Mouse (Mus musculus) midbrain, postnatal 0 days (tissue): ENCODE measurements around the gene Spp1. TPM values are rescaled to one million over a fixed set of nuclear protein-coding genes. Genes with fewer than 3 reads are reported as not detected.
A peak's percentile ranks its signal among the peaks of the same experiment; 100 is the strongest.

Source experiments
- ATAC-seq: fragments of 200-750 bp; cut with Nextera tagmentation; 2 replicates; pipeline ENCODE4 v1.8.0; 2017; ENCODE audit warnings: moderate number of reproducible peaks, mild to moderate bottlenecking, moderate TSS enrichment, moderate library complexity; ENCODE audit not compliant: low FRiP score
- DNase-seq: peaks from one replicate; pipeline ENCODE4 v3.0.0-alpha.2; 2015; ENCODE audit warnings: low spot score
- H3K27ac ChIP-seq: fragments of 300-500 bp; sonication (generic); 2 replicates; pipeline ENCODE4 v1.5.1; 2014; ENCODE audit warnings: low read depth, mild to moderate bottlenecking, low read length, mixed read lengths
- H3K27me3 ChIP-seq: fragments of 300-500 bp; sonication (generic); 2 replicates; pipeline ENCODE4 v1.6.1; 2014; ENCODE audit warnings: low read length, control low read depth, mixed read lengths; ENCODE audit not compliant: insufficient read depth
- H3K36me3 ChIP-seq: fragments of 300-500 bp; sonication (generic); 2 replicates; pipeline ENCODE4 v1.6.1; 2014; ENCODE audit warnings: low read length, control low read depth, mixed read lengths; ENCODE audit not compliant: insufficient read depth
- H3K4me1 ChIP-seq: fragments of 300-500 bp; sonication (generic); 2 replicates; pipeline ENCODE4 v1.6.1; 2014; ENCODE audit warnings: mild to moderate bottlenecking, control low read depth, antibody characterized with exemption, low read length, mixed read lengths; ENCODE audit not compliant: insufficient read depth
- H3K4me2 ChIP-seq: fragments of 300-500 bp; sonication (generic); 2 replicates; pipeline ENCODE4 v1.6.1; 2014; ENCODE audit warnings: low read depth, mild to moderate bottlenecking, low read length, mixed read lengths; ENCODE audit not compliant: poor library complexity, severe bottlenecking
- H3K4me3 ChIP-seq: fragments of 300-500 bp; sonication (generic); 2 replicates; pipeline ENCODE4 v1.5.1; 2014; ENCODE audit warnings: low read depth, mild to moderate bottlenecking, low read length, moderate library complexity
- H3K9ac ChIP-seq: fragments of 300-500 bp; sonication (generic); replicated peaks from 2 replicates; pipeline ENCODE4 v1.6.1; 2014; ENCODE audit warnings: mild to moderate bottlenecking, low read length, moderate library complexity, mixed read lengths; ENCODE audit not compliant: poor library complexity, severe bottlenecking
- H3K9me3 ChIP-seq: fragments of 300-500 bp; sonication (generic); 2 replicates; pipeline ENCODE4 v1.6.1; 2016; ENCODE audit warnings: low read length, control low read depth
- CTCF ChIP-seq: IDR thresholded peaks from 2 replicates; pipeline ENCODE4 v1.5.1; 2016; ENCODE audit warnings: antibody characterized with exemption, mild to moderate bottlenecking
- WGBS: fragments of 180-500 bp; shearing (Covaris S2); extraction: QIAGEN DNeasy Blood & Tissue Kit; methylation state at CpG from one replicate; pipeline ENCODE4 v1.1.7; 2014; 5-methylcytosine and 5-hydroxymethylcytosine counted together
- polyA plus RNA-seq: library from polyadenylated mRNA; unstranded; fragments of >200 nt; fragmentation: Nextera tagmentation; extraction: Ambion mirVana; gene quantifications from 2 replicates; pipeline ENCODE4 v1.2.1, GENCODE M21; 2015
- total RNA-seq: library from RNA; depleted of rRNA; stranded (reverse); fragments of >200 nt; gene quantifications from 2 replicates; pipeline ENCODE4 v1.2.3, GENCODE M21; 2014; rRNA removed

The Spp1 gene
- total and polyA plus RNA-seq, 2 experiments from 2014 or later = 18.4 to 31.2 TPM

DNA sequence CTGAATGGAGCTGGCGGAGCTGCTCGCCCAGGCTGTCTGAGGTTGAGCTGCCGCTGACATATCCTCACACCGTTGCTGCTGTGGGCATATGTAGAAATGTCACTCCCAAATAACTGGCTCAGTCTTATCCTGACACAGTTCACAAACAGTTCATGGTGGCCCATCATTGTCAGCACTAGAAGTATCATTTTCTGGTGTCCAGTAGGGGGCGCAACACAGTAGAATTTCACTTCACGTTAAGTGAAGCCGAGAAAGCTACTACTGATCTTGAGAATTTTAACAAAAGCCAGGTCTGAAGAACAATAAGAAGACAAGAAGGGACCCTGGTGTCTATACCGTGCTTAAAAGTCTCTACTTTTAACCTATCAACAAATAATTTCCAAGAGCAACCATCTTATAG lies 37.5 kb downstream of the Spp1 start:
- no peaks in the 10 kb centered on the region for H3K4me1 ChIP-seq
- 94% methylated on average over 8 of the region's 8 CpGs for WGBS
- DNase-seq (no peak), ATAC-seq (no peak)
- H3K4me3 ChIP-seq = no peak overlapping the region
- H3K9me3 ChIP-seq = no peaks in the 10 kb centered on the region
- no peak overlapping the region for H3K4me2 ChIP-seq
- no peaks in the 10 kb centered on the region for H3K27me3 ChIP-seq
- H3K36me3 ChIP-seq = peaks cover 30% of the 10 kb centered on the region
- no peak overlapping the region for H3K9ac ChIP-seq
- peak; percentile 55 for TF ChIP-seq CTCF
- no peak overlapping the region for H3K27ac ChIP-seq

DNA sequence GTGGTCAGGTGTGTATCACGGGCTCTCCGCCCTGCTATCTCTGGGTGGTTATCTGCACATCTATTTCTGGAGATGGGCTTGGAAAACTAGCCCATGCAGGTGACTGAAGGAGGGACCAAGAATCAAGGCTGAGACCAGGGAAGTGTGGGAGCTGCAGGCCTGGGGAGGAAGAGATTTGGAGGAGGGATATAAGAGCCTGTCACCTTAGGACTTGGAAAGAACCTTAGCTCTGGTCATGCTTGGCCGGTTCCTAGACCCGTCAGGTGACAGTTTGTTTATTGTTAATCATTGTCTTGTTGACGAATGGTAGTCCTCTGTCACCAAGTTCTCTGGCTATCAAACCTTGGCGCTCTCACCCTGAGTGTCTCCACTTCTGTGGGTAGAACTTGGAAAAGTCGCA lies 45.4 kb downstream of the Spp1 start:
- ATAC-seq = no peak
- no peak overlapping the region for H3K4me2 ChIP-seq
- 95% methylated on average over 7 of the region's 7 CpGs for WGBS
- no peaks in the 10 kb centered on the region for H3K9me3 ChIP-seq
- H3K9ac ChIP-seq = no peak overlapping the region
- no peaks in the 10 kb centered on the region for H3K27me3 ChIP-seq
- DNase-seq = no peak
- H3K27ac ChIP-seq = no peak overlapping the region
- H3K4me3 ChIP-seq = no peak overlapping the region
- no peaks in the 10 kb centered on the region for H3K4me1 ChIP-seq
- TF ChIP-seq CTCF = no peak
- H3K36me3 ChIP-seq = peaks cover 43% of the 10 kb centered on the region

DNA sequence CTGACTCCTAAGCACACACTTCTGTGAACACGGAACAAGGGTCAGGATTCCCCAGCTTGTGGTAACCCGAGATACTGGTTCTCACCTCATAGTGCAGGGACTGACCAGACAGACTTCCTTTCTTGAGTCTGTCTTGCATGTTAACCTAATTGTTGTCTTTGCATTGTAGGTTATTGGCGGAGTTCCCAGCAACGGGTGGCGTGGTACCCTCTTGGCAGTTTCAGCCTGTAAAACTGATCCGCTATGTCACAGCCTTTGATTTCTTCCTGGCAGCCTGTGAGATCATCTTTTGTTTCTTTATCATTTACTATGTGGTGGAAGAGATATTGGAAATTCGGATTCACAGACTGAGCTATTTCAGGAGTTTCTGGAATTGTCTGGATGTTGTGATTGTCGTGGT lies 47.9 kb downstream of the Spp1 start:
- H3K4me3 ChIP-seq = no peak overlapping the region
- H3K9ac ChIP-seq = no peak overlapping the region
- TF ChIP-seq CTCF = no peak
- WGBS = 61% methylated on average over 8 of the region's 8 CpGs
- no peaks in the 10 kb centered on the region for H3K4me1 ChIP-seq
- ATAC-seq (no peak), DNase-seq (peak; percentile 9)
- no peak overlapping the region for H3K27ac ChIP-seq
- no peaks in the 10 kb centered on the region for H3K9me3 ChIP-seq
- no peak overlapping the region for H3K4me2 ChIP-seq
- H3K36me3 ChIP-seq = peaks cover 43% of the 10 kb centered on the region
- no peaks in the 10 kb centered on the region for H3K27me3 ChIP-seq

Other genes with a start within 250 kb of the Spp1 start
- not detected in 2 replicates for gene Dmp1, start 232.5 kb upstream of the Spp1 start, total RNA-seq
- 0.23 and 0.28 TPM in 2 replicates for gene Dmp1, start 232.5 kb upstream of the Spp1 start, polyA plus RNA-seq
- 0.16 TPM in 1 of 2 replicates, not detected in the other for gene Ibsp, start 135.9 kb upstream of the Spp1 start, total RNA-seq
- gene Ibsp, start 135.9 kb upstream of the Spp1 start, polyA plus RNA-seq = 0.10 TPM in 1 of 2 replicates, not detected in the other
- not detected in 2 replicates for gene Mepe, start 109.8 kb upstream of the Spp1 start, total RNA-seq
- gene Mepe, start 109.8 kb upstream of the Spp1 start, polyA plus RNA-seq = not detected in 2 replicates
- 25.8 and 29.1 TPM in 2 replicates for gene Pkd2, start 24.3 kb downstream of the Spp1 start, total RNA-seq
- gene Pkd2, start 24.3 kb downstream of the Spp1 start, polyA plus RNA-seq = 4.8 and 5.2 TPM in 2 replicates
- gene BC005561, start 73.2 kb downstream of the Spp1 start, total RNA-seq = 7.2 and 7.3 TPM in 2 replicates
- gene BC005561, start 73.2 kb downstream of the Spp1 start, polyA plus RNA-seq = 6.5 and 9.5 TPM in 2 replicates